Mouse (Mus musculus) cerebellum, adult (tissue): ENCODE data around the gene Ebf1.

Experiments used
- ATAC-seq: cut with Nextera tagmentation; 2 replicates; pipeline ENCODE4 v1.9.2; 2017; ENCODE audit warnings: mild to moderate bottlenecking, moderate library complexity, mixed read lengths; ENCODE audit not compliant: insufficient number of reproducible peaks, low FRiP score, low TSS enrichment

Ebf1 gene

GRCm38 (mm10) chr11:44700181-44700580 is 83.1 kb downstream of the Ebf1 start:
- no peak for ATAC-seq

- no peak for ATAC-seq
These were observed 84.2 kb downstream of the Ebf1 start for GRCm38 (mm10) chr11:44701221-44701810.

- ATAC-seq, result no peak
These were observed 84.7 kb downstream of the Ebf1 start for GRCm38 (mm10) chr11:44701864-44702263.

GRCm38 (mm10) chr11:44702716-44703486 is 85.8 kb downstream of the Ebf1 start:
- ATAC-seq, result no peak

- no peak for ATAC-seq
These were observed 86.8 kb downstream of the Ebf1 start for GRCm38 (mm10) chr11:44703951-44704350.

GRCm38 (mm10) chr11:44705811-44706210 is 88.7 kb downstream of the Ebf1 start:
- no peak for ATAC-seq

- no peak for ATAC-seq
These were observed 89.3 kb downstream of the Ebf1 start for GRCm38 (mm10) chr11:44706386-44706785.

GRCm38 (mm10) chr11:44707381-44708289 is 90.5 kb downstream of the Ebf1 start:
- ATAC-seq, result no peak

GRCm38 (mm10) chr11:44708290-44708685 is 91.2 kb downstream of the Ebf1 start:
- ATAC-seq, result no peak

GRCm38 (mm10) chr11:44709073-44709618 is 92.0 kb downstream of the Ebf1 start:
- no peak for ATAC-seq

GRCm38 (mm10) chr11:44709869-44710460 is 92.8 kb downstream of the Ebf1 start:
- no peak for ATAC-seq

GRCm38 (mm10) chr11:44710861-44711260 is 93.7 kb downstream of the Ebf1 start:
- ATAC-seq, result no peak

- ATAC-seq, result no peak
These were observed 97.1 kb downstream of the Ebf1 start for GRCm38 (mm10) chr11:44714188-44714587.

- ATAC-seq, result no peak
These were observed 98.7 kb downstream of the Ebf1 start for GRCm38 (mm10) chr11:44715776-44716175.

GRCm38 (mm10) chr11:44716928-44717327 is 99.8 kb downstream of the Ebf1 start:
- ATAC-seq, result no peak

- no peak for ATAC-seq
These were observed 100.5 kb downstream of the Ebf1 start for GRCm38 (mm10) chr11:44717636-44718035.

GRCm38 (mm10) chr11:44721976-44722375 is 104.9 kb downstream of the Ebf1 start:
- no peak for ATAC-seq

GRCm38 (mm10) chr11:44723950-44724502 is 106.9 kb downstream of the Ebf1 start:
- ATAC-seq, result no peak

- ATAC-seq, result no peak
These were observed 108.6 kb downstream of the Ebf1 start for GRCm38 (mm10) chr11:44725732-44726131.

- ATAC-seq, result no peak
These were observed 110.3 kb downstream of the Ebf1 start for GRCm38 (mm10) chr11:44727376-44727775.
